Mouse (Mus musculus) kidney, adult 2 months (tissue): ENCODE results near the gene Adamts7.

Experiments used
- CTCF ChIP-seq: fragments of 200-500 bp; conservative IDR thresholded peaks from 2 replicates; pipeline ENCODE4 v1.5.1; 2011; ENCODE audit warnings: low read depth, mild to moderate bottlenecking, control low read depth, low read length, moderate library complexity, mixed read lengths; ENCODE audit not compliant: insufficient read depth, insufficient read length
- POLR2A ChIP-seq: fragments of 200-500 bp; IDR thresholded peaks from one replicate; pipeline ENCODE4 v1.6.1; 2011; ENCODE audit warnings: low read depth, low read length, control low read depth

- TF ChIP-seq POLR2A (no peak), CTCF (no peak)
These were observed 82.3 kb downstream of the Adamts7 start for GRCm38 (mm10) chr9:90245206-90245605.
